Mouse (Mus musculus) midbrain, embryonic 16.5 days (tissue): ENCODE data around the gene Tuba1c. TPM values are rescaled to one million over a fixed set of nuclear protein-coding genes. Genes with fewer than 3 reads are reported as not detected.
"Not testable (repeated sequence)": the region's sequence is repeated elsewhere in the genome, so short reads cannot be mapped to it uniquely, and the experiment has no call there.

Experiments
- ATAC-seq: fragments of 200-750 bp; cut with Nextera tagmentation; 2 replicates; pipeline ENCODE4 v1.8.0; 2017; ENCODE audit warnings: moderate TSS enrichment
- H3K27ac ChIP-seq: fragments of 300-500 bp; sonication (generic); 2 replicates; pipeline ENCODE4 v1.5.1; 2014; ENCODE audit warnings: mild to moderate bottlenecking, low read length, mixed read lengths
- H3K27me3 ChIP-seq: fragments of 300-500 bp; sonication (generic); 2 replicates; pipeline ENCODE4 v1.6.1; 2014; ENCODE audit warnings: low read depth, low read length, mixed read lengths; ENCODE audit not compliant: control insufficient read depth, insufficient read depth
- H3K36me3 ChIP-seq: fragments of 300-500 bp; sonication (generic); 2 replicates; pipeline ENCODE4 v1.6.1; 2014; ENCODE audit warnings: mild to moderate bottlenecking, low read length, moderate library complexity, mixed read lengths; ENCODE audit not compliant: control insufficient read depth, insufficient read depth
- H3K4me1 ChIP-seq: fragments of 300-500 bp; sonication (generic); 2 replicates; pipeline ENCODE4 v1.6.1; 2014; ENCODE audit warnings: mild to moderate bottlenecking, low read length, mixed read lengths; ENCODE audit not compliant: control insufficient read depth, insufficient read depth
- H3K4me2 ChIP-seq: fragments of 300-500 bp; sonication (generic); 2 replicates; pipeline ENCODE4 v1.6.1; 2014; ENCODE audit warnings: mild to moderate bottlenecking, low read length, mixed read lengths
- H3K4me3 ChIP-seq: fragments of 300-500 bp; sonication (generic); 2 replicates; pipeline ENCODE4 v1.5.1; 2014; ENCODE audit warnings: low read depth, mild to moderate bottlenecking, low read length, moderate library complexity, mixed read lengths
- H3K9ac ChIP-seq: fragments of 300-500 bp; sonication (generic); 2 replicates; pipeline ENCODE4 v1.6.1; 2014; ENCODE audit warnings: low read depth, low read length, mixed read lengths
- H3K9me3 ChIP-seq: fragments of 300-500 bp; sonication (generic); replicated peaks from 2 replicates; pipeline ENCODE4 v1.6.1; 2014; ENCODE audit warnings: mild to moderate bottlenecking, low read length, mixed read lengths; ENCODE audit not compliant: control insufficient read depth, poor library complexity, severe bottlenecking
- WGBS: fragments of 180-500 bp; shearing (Covaris S2); extraction: QIAGEN DNeasy Blood & Tissue Kit; methylation state at CpG from one replicate; pipeline ENCODE4 v1.1.7; 2014; 5-methylcytosine and 5-hydroxymethylcytosine counted together
- polyA plus RNA-seq: library from polyadenylated mRNA; unstranded; fragments of >200 nt; fragmentation: Nextera tagmentation; extraction: Ambion mirVana; gene quantifications from 2 replicates; pipeline ENCODE4 v1.2.1, GENCODE M21; 2015

Tuba1c gene
- polyA plus RNA-seq, 1 experiment from 2014 or later: 11.6 TPM

DNA sequence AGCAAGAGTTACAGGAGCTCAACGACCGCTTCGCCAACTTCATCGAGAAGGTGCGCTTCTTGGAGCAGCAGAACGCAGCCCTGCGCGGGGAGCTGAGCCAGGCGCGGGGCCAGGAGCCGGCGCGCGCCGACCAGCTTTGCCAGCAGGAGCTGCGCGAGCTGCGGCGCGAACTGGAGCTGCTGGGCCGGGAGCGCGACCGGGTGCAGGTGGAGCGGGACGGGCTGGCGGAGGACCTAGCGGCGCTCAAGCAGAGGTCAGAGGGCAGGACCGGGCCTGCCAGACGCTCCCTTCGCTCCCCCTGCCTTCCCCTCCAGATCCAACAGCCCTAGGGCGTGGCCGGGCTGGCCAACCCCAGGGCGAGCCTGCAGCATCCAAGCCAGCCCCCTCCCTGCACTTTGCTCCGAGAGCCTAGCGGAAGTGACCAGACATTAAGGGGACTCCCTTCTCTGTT, 25.8 kb downstream of the Tuba1c start:
- no peak overlapping the region for H3K27ac ChIP-seq
- H3K36me3 ChIP-seq: no peaks in the 10 kb centered on the region
- WGBS: under 1% methylated on average over 35 of the region's 37 CpGs
- H3K9ac ChIP-seq: peak overlapping the region; percentile 36; the same call in 1 of the 2 replicates
- peak overlapping the region; percentile 41 for H3K4me3 ChIP-seq
- peaks cover 56% of the 10 kb centered on the region for H3K27me3 ChIP-seq
- H3K9me3 ChIP-seq: no peaks in the 10 kb centered on the region
- peaks cover 10% of the 10 kb centered on the region for H3K4me1 ChIP-seq
- H3K4me2 ChIP-seq: peak overlapping the region; percentile 71
- ATAC-seq: no peak

DNA sequence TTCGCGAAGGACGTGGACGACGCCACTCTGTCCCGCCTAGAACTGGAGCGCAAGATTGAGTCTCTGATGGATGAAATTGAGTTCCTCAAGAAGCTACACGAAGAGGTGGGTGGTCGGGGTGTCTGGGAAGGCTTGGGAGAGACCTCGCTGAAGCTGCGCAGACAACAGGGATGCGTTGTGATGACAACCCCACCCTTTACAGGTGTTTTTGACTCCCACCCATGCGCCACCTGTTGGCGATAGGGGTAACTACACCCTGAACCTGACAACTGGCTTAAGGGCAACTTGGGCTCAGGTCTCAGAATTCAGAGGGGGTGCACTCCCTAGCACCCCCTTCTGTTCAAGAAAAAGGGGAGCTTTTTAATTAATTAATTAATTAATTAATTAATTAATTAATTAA, 26.6 kb downstream of the Tuba1c start:
- H3K4me2 ChIP-seq: no peak overlapping the region
- H3K4me3 ChIP-seq: no peak overlapping the region
- no peak overlapping the region for H3K9ac ChIP-seq
- no peaks in the 10 kb centered on the region for H3K9me3 ChIP-seq
- no peak for ATAC-seq
- WGBS: 4% methylated on average over 14 of the region's 14 CpGs
- H3K36me3 ChIP-seq: no peaks in the 10 kb centered on the region
- no peak overlapping the region for H3K27ac ChIP-seq
- peaks cover 10% of the 10 kb centered on the region for H3K4me1 ChIP-seq
- peaks cover 60% of the 10 kb centered on the region for H3K27me3 ChIP-seq

DNA sequence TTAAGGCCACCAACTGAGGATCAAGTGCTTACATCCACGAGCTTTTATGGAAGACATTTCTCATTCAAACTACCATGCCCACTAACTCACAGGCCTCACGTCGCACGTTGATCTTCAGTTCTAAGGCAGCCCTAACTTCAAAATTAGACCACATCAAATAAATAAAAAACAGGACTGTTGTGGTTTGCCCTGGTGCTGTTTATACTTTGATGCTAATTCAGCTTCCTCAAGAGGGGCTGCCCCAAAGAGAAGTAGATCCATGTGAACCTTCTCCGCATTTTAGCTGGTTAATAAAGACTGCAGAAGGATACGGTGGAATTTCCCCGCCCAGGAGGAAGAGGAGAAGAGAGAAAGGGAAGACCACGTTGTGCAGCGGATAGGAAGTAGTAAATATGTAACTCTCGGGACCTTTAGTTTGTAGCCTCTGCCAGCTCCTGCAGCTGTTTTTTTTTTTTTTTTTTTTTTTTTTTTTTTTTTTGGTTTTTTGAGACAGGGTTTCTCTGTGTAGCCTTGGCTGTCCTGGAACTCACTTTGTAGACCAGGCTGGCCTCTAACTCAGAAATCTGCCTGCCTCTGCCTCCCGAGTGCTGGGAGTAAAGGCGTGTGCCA, 36.0 kb downstream of the Tuba1c start:
- H3K9me3 ChIP-seq: no peaks in the 10 kb centered on the region
- H3K4me1 ChIP-seq: no peaks in the 10 kb centered on the region
- H3K36me3 ChIP-seq: no peaks in the 10 kb centered on the region
- H3K9ac ChIP-seq: no peak overlapping the region
- no peak overlapping the region for H3K4me2 ChIP-seq
- no peak overlapping the region for H3K27ac ChIP-seq
- no peak for ATAC-seq
- peaks cover 5% of the 10 kb centered on the region for H3K27me3 ChIP-seq
- WGBS: 81% methylated on average over 12 of the region's 12 CpGs
- H3K4me3 ChIP-seq: no peak overlapping the region

DNA sequence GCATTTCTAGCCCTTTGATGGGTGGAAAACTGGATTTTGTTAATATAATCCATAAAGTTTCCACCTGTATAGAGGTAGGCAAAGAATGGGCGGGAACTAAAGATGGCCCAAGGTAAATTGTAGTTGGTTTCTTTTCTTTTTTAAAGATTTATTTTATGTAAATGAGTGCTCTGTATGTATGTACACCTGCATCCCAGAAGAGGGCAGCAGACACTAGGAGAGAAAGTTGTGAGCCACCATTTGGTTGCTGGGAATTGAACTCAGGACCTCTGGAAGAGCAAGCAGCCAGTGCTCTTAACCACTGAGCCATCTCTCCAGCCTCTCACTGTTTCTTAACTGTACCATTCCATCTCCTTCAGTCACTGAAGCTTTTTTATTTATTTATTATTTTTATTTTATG, 42.3 kb downstream of the Tuba1c start:
- H3K27me3 ChIP-seq: no peaks in the 10 kb centered on the region
- no peaks in the 10 kb centered on the region for H3K9me3 ChIP-seq
- H3K4me1 ChIP-seq: peaks cover 13% of the 10 kb centered on the region
- no peaks in the 10 kb centered on the region for H3K36me3 ChIP-seq
- no peak overlapping the region for H3K27ac ChIP-seq
- 74% methylated on average over 1 of the region's 1 CpGs for WGBS
- no peak overlapping the region for H3K9ac ChIP-seq
- H3K4me2 ChIP-seq: no peak overlapping the region
- ATAC-seq: no peak
- no peak overlapping the region for H3K4me3 ChIP-seq

DNA sequence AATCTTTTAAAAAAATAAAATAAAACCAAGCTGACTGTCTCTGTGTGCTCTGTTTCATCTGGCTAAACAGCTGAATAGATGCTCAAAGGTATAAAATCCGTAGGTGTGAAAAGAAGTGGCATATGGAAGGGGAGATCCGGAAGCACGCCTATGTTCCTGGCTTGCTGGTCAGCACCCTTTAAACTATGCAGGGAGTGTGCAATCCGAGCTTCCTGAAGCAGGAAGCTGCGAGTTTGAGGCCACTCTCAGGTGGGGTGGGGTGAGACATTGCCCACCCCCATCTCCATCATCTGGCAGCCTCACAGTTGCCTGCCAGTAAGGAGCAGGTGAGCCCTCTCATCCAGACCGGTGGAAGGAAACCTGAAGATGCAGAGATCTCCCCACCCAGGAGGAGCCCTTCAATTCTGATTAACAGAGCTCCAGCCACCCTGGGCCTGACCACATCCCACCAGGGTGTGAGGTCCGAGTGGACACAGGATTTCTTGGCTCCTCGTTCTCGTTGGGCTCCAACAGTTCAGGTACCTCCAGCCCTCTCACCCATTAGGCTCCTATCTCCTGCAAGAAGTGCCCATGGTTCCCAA, 44.4 kb downstream of the Tuba1c start, which contains the start of gene Troap:
TSS of gene Troap (plus strand) at position 557 of the 581 bp plus-strand sequence.
- H3K4me3 ChIP-seq: peak within 1 kb of the TSS; percentile 53
- 27% methylated on average over 9 of the region's 9 CpGs for WGBS
- peak within 1 kb of the TSS; percentile 93 for H3K27ac ChIP-seq
- H3K36me3 ChIP-seq: no peaks in the 10 kb centered on the region
- H3K27me3 ChIP-seq: no peaks in the 10 kb centered on the region
- peaks cover 13% of the 10 kb centered on the region for H3K4me1 ChIP-seq
- peak; percentile 50 for ATAC-seq
- peak within 1 kb of the TSS; percentile 95 for H3K4me2 ChIP-seq
- peak within 1 kb of the TSS; percentile 73 for H3K9ac ChIP-seq
- H3K9me3 ChIP-seq: no peaks in the 10 kb centered on the region

DNA sequence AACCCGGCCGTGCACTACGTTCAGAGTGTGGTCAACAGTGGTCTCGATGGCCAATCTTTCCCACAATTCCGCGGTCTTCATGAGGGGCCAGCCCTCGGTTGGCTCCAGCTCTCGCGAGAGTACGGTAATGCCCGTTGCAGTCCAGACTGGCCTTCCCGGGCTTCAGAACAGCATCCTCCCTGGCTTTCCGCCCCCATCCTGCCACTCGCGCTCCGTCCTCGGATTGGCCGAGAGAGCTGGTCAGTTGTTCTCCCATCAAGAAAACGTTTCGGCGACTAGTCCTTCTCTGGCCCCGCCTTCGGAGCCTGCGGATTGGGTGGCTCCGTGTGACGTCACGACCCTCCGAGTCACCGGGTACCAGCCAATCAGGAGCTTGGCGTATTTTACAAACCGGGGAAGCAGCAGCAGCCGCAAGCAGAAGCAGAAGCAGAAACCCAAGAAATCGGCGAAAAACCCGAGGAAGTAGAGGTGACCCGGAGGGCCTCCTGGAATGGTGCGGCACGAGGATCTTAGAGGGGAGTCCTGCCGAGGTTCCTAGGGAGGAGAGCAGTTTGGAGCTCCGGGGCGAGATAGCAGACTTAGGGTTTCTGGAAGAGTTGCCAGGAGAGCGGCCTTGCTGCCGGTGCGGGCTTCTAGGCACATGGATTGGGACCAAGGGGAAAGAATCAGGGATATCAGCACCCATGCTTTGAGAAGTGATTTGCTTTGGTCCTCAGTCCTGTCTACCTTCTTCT, 45.1 kb downstream of the Tuba1c start:
- Histone ChIP-seq H3K9me3 (no peaks in the 10 kb centered on the region), H3K36me3 (no peaks in the 10 kb centered on the region), H3K27ac (peak overlapping the region; percentile 93), H3K4me2 (peak overlapping the region; percentile 95), H3K27me3 (no peaks in the 10 kb centered on the region), H3K4me3 (peak overlapping the region; percentile 53), H3K9ac (peak overlapping the region; percentile 73), H3K4me1 (peaks cover 13% of the 10 kb centered on the region)
- under 1% methylated on average over 44 of the region's 44 CpGs for WGBS
- peak; percentile 99 for ATAC-seq

DNA sequence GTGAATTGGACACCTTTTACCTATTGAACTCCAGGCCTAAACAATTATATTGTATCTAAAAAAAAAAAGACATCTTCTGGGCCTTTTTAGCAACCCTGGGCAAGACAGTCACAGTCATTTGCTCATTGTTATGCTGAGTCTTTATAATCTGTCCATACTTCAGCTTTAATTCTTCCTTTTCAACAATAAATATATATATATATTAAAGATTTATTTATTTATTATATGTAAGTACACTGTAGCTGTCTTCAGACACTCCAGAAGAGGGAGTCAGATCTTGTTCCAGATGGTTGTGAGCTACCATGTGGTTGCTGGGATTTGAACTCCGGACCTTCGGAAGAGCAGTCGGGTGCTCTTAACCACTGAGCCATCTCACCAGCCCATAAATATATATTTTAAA, 46.3 kb downstream of the Tuba1c start:
- 99% methylated on average over 3 of the region's 3 CpGs for WGBS
- H3K4me2 ChIP-seq, ATAC-seq, H3K4me3 ChIP-seq, H3K9me3 ChIP-seq, H3K27ac ChIP-seq, H3K9ac ChIP-seq, H3K27me3 ChIP-seq, H3K36me3 ChIP-seq: not testable (repeated sequence)
- H3K4me1 ChIP-seq: peaks cover 13% of the 10 kb centered on the region

DNA sequence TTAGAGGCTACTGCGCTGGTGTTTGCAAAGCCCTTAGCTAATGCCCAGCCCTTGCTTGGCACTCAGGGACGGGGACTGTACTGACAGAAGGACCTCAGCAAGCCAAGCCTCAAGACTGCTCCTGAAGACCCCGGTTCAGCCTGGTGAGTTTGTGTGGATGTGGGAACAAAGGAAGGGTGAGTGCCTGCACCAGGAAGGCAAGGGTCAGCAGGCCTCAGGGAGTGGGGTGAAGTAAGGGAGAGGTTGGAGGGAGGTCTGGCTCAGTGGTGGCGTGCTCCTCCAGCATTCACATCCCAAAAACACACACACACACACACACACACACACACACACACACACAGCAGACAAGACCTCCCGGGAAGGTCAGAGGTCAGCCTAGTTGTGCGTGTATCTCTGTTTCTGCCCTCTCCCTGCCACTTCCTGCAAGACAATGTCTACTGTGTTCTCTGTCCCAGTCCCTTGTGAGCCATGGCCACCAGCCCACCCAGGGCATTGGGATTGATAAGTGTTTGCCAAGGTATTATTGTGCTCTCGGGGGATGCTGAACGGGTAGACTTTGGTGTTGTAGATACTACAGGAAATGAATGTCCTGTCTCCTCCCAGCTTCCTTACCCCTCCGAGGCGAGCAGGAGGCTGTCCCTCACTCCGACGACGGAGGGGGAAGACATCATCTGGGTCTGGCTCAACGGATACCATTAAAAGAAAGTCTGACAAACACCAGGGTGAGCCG, 48.7 kb downstream of the Tuba1c start:
- Histone ChIP-seq H3K9ac (no peak overlapping the region), H3K27me3 (no peaks in the 10 kb centered on the region), H3K4me3 (no peak overlapping the region), H3K4me2 (no peak overlapping the region), H3K9me3 (no peaks in the 10 kb centered on the region), H3K4me1 (peaks cover 13% of the 10 kb centered on the region), H3K27ac (no peak overlapping the region), H3K36me3 (no peaks in the 10 kb centered on the region)
- WGBS: 82% methylated on average over 15 of the region's 15 CpGs
- no peak for ATAC-seq
